Mouse (Mus musculus): Measurements from ENCODE around the gene Slc36a3. TPM values are rescaled to one million over a fixed set of nuclear protein-coding genes. Genes with fewer than 3 reads are reported as not detected.

The Slc36a3 gene
- polyA plus RNA-seq, 1 experiment from 2014 or later, result not detected

GRCm38 (mm10) chr11:55168914-55169313 is 17.4 kb upstream of the Slc36a3 start:
- no peak overlapping the region for H3K9ac ChIP-seq (replicated peaks)
- no peak overlapping the region for H3K27ac ChIP-seq (replicated peaks)
- no peaks in the 10 kb centered on the region for H3K27me3 ChIP-seq
- H3K4me3 ChIP-seq, result no peak overlapping the region
- H3K4me2 ChIP-seq (replicated peaks), result no peak overlapping the region
- WGBS, result 88% methylated on average over 6 of the region's 6 CpGs
- H3K36me3 ChIP-seq, result no peaks in the 10 kb centered on the region
- H3K4me1 ChIP-seq, result no peaks in the 10 kb centered on the region
- no peak for ATAC-seq (ENCODE audit: low FRiP score, low read depth)
- H3K9me3 ChIP-seq, result no peaks in the 10 kb centered on the region

- ATAC-seq (ENCODE audit: low FRiP score, low read depth), result no peak
- H3K27ac ChIP-seq (replicated peaks), result no peak overlapping the region
- no peaks in the 10 kb centered on the region for H3K9me3 ChIP-seq
- no peak overlapping the region for H3K4me2 ChIP-seq (replicated peaks)
- no peak overlapping the region for H3K9ac ChIP-seq (replicated peaks)
- H3K36me3 ChIP-seq, result no peaks in the 10 kb centered on the region
- no peaks in the 10 kb centered on the region for H3K27me3 ChIP-seq
- no peaks in the 10 kb centered on the region for H3K4me1 ChIP-seq
- 85% methylated on average over 4 of the region's 4 CpGs for WGBS
- no peak overlapping the region for H3K4me3 ChIP-seq
These were observed 17.0 kb upstream of the Slc36a3 start for GRCm38 (mm10) chr11:55168504-55168903.

GRCm38 (mm10) chr11:55165748-55166147 is 14.2 kb upstream of the Slc36a3 start:
- Histone ChIP-seq H3K27me3 (no peaks in the 10 kb centered on the region), H3K9me3 (no peaks in the 10 kb centered on the region), H3K4me2 (replicated peaks) (no peak overlapping the region), H3K9ac (replicated peaks) (no peak overlapping the region), H3K36me3 (no peaks in the 10 kb centered on the region), H3K4me1 (no peaks in the 10 kb centered on the region), H3K27ac (replicated peaks) (no peak overlapping the region), H3K4me3 (no peak overlapping the region)
- 84% methylated on average over 7 of the region's 7 CpGs for WGBS
- no peak for ATAC-seq (ENCODE audit: low FRiP score, low read depth)

- Histone ChIP-seq H3K27ac (replicated peaks) (no peak overlapping the region), H3K9me3 (no peaks in the 10 kb centered on the region), H3K9ac (replicated peaks) (no peak overlapping the region), H3K4me1 (no peaks in the 10 kb centered on the region), H3K4me3 (no peak overlapping the region), H3K4me2 (replicated peaks) (no peak overlapping the region), H3K27me3 (no peaks in the 10 kb centered on the region), H3K36me3 (no peaks in the 10 kb centered on the region)
- WGBS, result 59% methylated on average over 3 of the region's 3 CpGs
- no peak for ATAC-seq (ENCODE audit: low FRiP score, low read depth)
These were observed 13.2 kb upstream of the Slc36a3 start for GRCm38 (mm10) chr11:55164723-55165122.

- WGBS, result 54% methylated on average over 9 of the region's 9 CpGs
- no peak for ATAC-seq (ENCODE audit: low FRiP score, low read depth)
- H3K9ac ChIP-seq (replicated peaks), result no peak overlapping the region
These were observed 11.2 kb upstream of the Slc36a3 start for GRCm38 (mm10) chr11:55162670-55163069.

GRCm38 (mm10) chr11:55158785-55159359 is 7.4 kb upstream of the Slc36a3 start:
- WGBS, result 53% methylated on average over 13 of the region's 13 CpGs
- Histone ChIP-seq H3K9me3 (no peaks in the 10 kb centered on the region), H3K4me2 (replicated peaks) (no peak overlapping the region), H3K36me3 (no peaks in the 10 kb centered on the region), H3K27ac (replicated peaks) (no peak overlapping the region), H3K27me3 (no peaks in the 10 kb centered on the region), H3K4me1 (no peaks in the 10 kb centered on the region), H3K9ac (replicated peaks) (no peak overlapping the region), H3K4me3 (no peak overlapping the region)
- no peak for ATAC-seq (ENCODE audit: low FRiP score, low read depth)

More at GRCm38 (mm10) chr11:55162670-55163069, 11.2 kb upstream of the Slc36a3 start:
- H3K27me3 ChIP-seq, result no peaks in the 10 kb centered on the region
- H3K27ac ChIP-seq (replicated peaks), result no peak overlapping the region
- no peaks in the 10 kb centered on the region for H3K9me3 ChIP-seq
- H3K4me1 ChIP-seq, result no peaks in the 10 kb centered on the region
- H3K4me2 ChIP-seq (replicated peaks), result no peak overlapping the region
- no peaks in the 10 kb centered on the region for H3K36me3 ChIP-seq
- no peak overlapping the region for H3K4me3 ChIP-seq

GRCm38 (mm10) chr11:55155070-55155421 is 3.5 kb upstream of the Slc36a3 start:
- Histone ChIP-seq H3K27ac (replicated peaks) (no peak overlapping the region), H3K27me3 (no peaks in the 10 kb centered on the region), H3K4me1 (no peaks in the 10 kb centered on the region), H3K4me3 (no peak overlapping the region), H3K9me3 (no peaks in the 10 kb centered on the region), H3K9ac (replicated peaks) (no peak overlapping the region), H3K36me3 (no peaks in the 10 kb centered on the region), H3K4me2 (replicated peaks) (no peak overlapping the region)
- 84% methylated on average over 6 of the region's 6 CpGs for WGBS
- no peak for ATAC-seq (ENCODE audit: low FRiP score, low read depth)

GRCm38 (mm10) chr11:55154398-55155069 is 3.0 kb upstream of the Slc36a3 start:
- H3K4me3 ChIP-seq, result no peak overlapping the region
- no peak overlapping the region for H3K9ac ChIP-seq (replicated peaks)
- H3K36me3 ChIP-seq, result no peaks in the 10 kb centered on the region
- 73% methylated on average over 3 of the region's 3 CpGs for WGBS
- no peaks in the 10 kb centered on the region for H3K27me3 ChIP-seq
- no peak overlapping the region for H3K27ac ChIP-seq (replicated peaks)
- H3K4me2 ChIP-seq (replicated peaks), result no peak overlapping the region
- no peaks in the 10 kb centered on the region for H3K4me1 ChIP-seq
- no peaks in the 10 kb centered on the region for H3K9me3 ChIP-seq
- no peak for ATAC-seq (ENCODE audit: low FRiP score, low read depth)

GRCm38 (mm10) chr11:55148461-55148860 is 3.0 kb downstream of the Slc36a3 start:
- WGBS, result 83% methylated on average over 4 of the region's 4 CpGs

GRCm38 (mm10) chr11:55147423-55147822 is 4.1 kb downstream of the Slc36a3 start:
- Histone ChIP-seq H3K9me3 (no peaks in the 10 kb centered on the region), H3K27me3 (no peaks in the 10 kb centered on the region), H3K36me3 (no peaks in the 10 kb centered on the region), H3K4me3 (no peak overlapping the region), H3K4me1 (no peaks in the 10 kb centered on the region), H3K27ac (replicated peaks) (no peak overlapping the region), H3K4me2 (replicated peaks) (no peak overlapping the region), H3K9ac (replicated peaks) (no peak overlapping the region)
- 49% methylated on average over 6 of the region's 6 CpGs for WGBS
- no peak for ATAC-seq (ENCODE audit: low FRiP score, low read depth)

More at GRCm38 (mm10) chr11:55148461-55148860, 3.0 kb downstream of the Slc36a3 start:
- H3K4me3 ChIP-seq, result no peak overlapping the region
- no peaks in the 10 kb centered on the region for H3K4me1 ChIP-seq
- no peaks in the 10 kb centered on the region for H3K9me3 ChIP-seq
- no peaks in the 10 kb centered on the region for H3K27me3 ChIP-seq
- no peak overlapping the region for H3K9ac ChIP-seq (replicated peaks)
- H3K36me3 ChIP-seq, result no peaks in the 10 kb centered on the region
- H3K27ac ChIP-seq (replicated peaks), result no peak overlapping the region
- no peak for ATAC-seq (ENCODE audit: low FRiP score, low read depth)
- no peak overlapping the region for H3K4me2 ChIP-seq (replicated peaks)

- Histone ChIP-seq H3K27ac (replicated peaks) (no peak overlapping the region), H3K4me3 (no peak overlapping the region)
- 36% methylated on average over 1 of the region's 1 CpGs for WGBS
These were observed 4.7 kb downstream of the Slc36a3 start for GRCm38 (mm10) chr11:55146855-55147254.

GRCm38 (mm10) chr11:55144011-55144410 is 7.5 kb downstream of the Slc36a3 start:
- no peak overlapping the region for H3K4me3 ChIP-seq
- H3K9me3 ChIP-seq, result no peaks in the 10 kb centered on the region
- H3K9ac ChIP-seq (replicated peaks), result no peak overlapping the region
- 86% methylated on average over 5 of the region's 5 CpGs for WGBS
- H3K4me2 ChIP-seq (replicated peaks), result no peak overlapping the region
- H3K4me1 ChIP-seq, result no peaks in the 10 kb centered on the region
- H3K36me3 ChIP-seq, result no peaks in the 10 kb centered on the region
- no peak overlapping the region for H3K27ac ChIP-seq (replicated peaks)
- no peak for ATAC-seq (ENCODE audit: low FRiP score, low read depth)
- H3K27me3 ChIP-seq, result no peaks in the 10 kb centered on the region

More at GRCm38 (mm10) chr11:55146855-55147254, 4.7 kb downstream of the Slc36a3 start:
- no peaks in the 10 kb centered on the region for H3K36me3 ChIP-seq
- H3K9ac ChIP-seq (replicated peaks), result no peak overlapping the region
- H3K4me2 ChIP-seq (replicated peaks), result no peak overlapping the region
- H3K4me1 ChIP-seq, result no peaks in the 10 kb centered on the region
- H3K27me3 ChIP-seq, result no peaks in the 10 kb centered on the region
- no peaks in the 10 kb centered on the region for H3K9me3 ChIP-seq
- no peak for ATAC-seq (ENCODE audit: low FRiP score, low read depth)

GRCm38 (mm10) chr11:55141502-55141901 is 10.0 kb downstream of the Slc36a3 start:
- H3K4me1 ChIP-seq, result no peaks in the 10 kb centered on the region
- 85% methylated on average over 4 of the region's 4 CpGs for WGBS
- no peak overlapping the region for H3K9ac ChIP-seq (replicated peaks)
- H3K4me3 ChIP-seq, result no peak overlapping the region
- no peak overlapping the region for H3K4me2 ChIP-seq (replicated peaks)
- H3K27me3 ChIP-seq, result no peaks in the 10 kb centered on the region
- no peak overlapping the region for H3K27ac ChIP-seq (replicated peaks)
- H3K36me3 ChIP-seq, result no peaks in the 10 kb centered on the region
- no peaks in the 10 kb centered on the region for H3K9me3 ChIP-seq
- no peak for ATAC-seq (ENCODE audit: low FRiP score, low read depth)

Data from midbrain, embryonic 12.5 days (tissue).